Mouse (Mus musculus): ENCODE data around the gene Acad8.

GRCm38 (mm10) chr9:27011572-27011971 is 12.2 kb upstream of the Acad8 start:
- no peak for TF ChIP-seq GATA1 (IDR thresholded peaks at IDR 0.05; ENCODE audit: borderline replicate concordance, low read length)
- no peak for TF ChIP-seq FLI1 (IDR thresholded peaks at IDR 0.05; ENCODE audit: low read length)

All from megakaryocyte, embryonic 14.5 days (primary cell).